Mouse (Mus musculus) myocyte (in vitro differentiated cells): Measurements from ENCODE around the gene Gnpnat1. TPM values are rescaled to one million over a fixed set of nuclear protein-coding genes. Genes with fewer than 3 reads are reported as not detected.
A peak's percentile ranks its signal among the peaks of the same experiment; 100 is the strongest.
"Not testable (repeated sequence)": the region's sequence is repeated elsewhere in the genome, so short reads cannot be mapped to it uniquely, and the experiment has no call there.

Experiments used
- H3K27me3 ChIP-seq: one replicate; pipeline ENCODE4 v1.6.1; 2011; ENCODE audit not compliant: control insufficient read depth, insufficient read depth, insufficient read length
- H3K36me3 ChIP-seq: one replicate; pipeline ENCODE4 v1.6.1; 2011; ENCODE audit not compliant: control insufficient read depth, insufficient read depth
- H3K4me2 ChIP-seq: one replicate; pipeline ENCODE4 v1.6.1; 2011; ENCODE audit warnings: low read depth, control low read depth
- H3K4me3 ChIP-seq: one replicate; pipeline ENCODE4 v1.5.1; 2011; ENCODE audit warnings: mild to moderate bottlenecking, control low read depth, moderate library complexity
- H3K79me2 ChIP-seq: one replicate; pipeline ENCODE4 v1.6.1; 2011; ENCODE audit not compliant: control insufficient read depth, insufficient read depth
- H3ac ChIP-seq: one replicate; pipeline ENCODE4 v1.6.1; 2011; ENCODE audit not compliant: control insufficient read depth, insufficient read length
- CEBPB ChIP-seq: IDR thresholded peaks from 2 replicates; pipeline ENCODE4 v1.6.1; 2011; ENCODE audit warnings: mild to moderate bottlenecking, moderate library complexity; ENCODE audit not compliant: poor library complexity, insufficient read depth, severe bottlenecking
- E2F4 ChIP-seq: IDR thresholded peaks from one replicate; pipeline ENCODE4 v1.6.1; 2011; ENCODE audit warnings: mild to moderate bottlenecking, control low read depth, moderate library complexity; ENCODE audit not compliant: insufficient read depth
- MAX ChIP-seq: IDR thresholded peaks from one replicate; pipeline ENCODE4 v1.6.1; 2011; ENCODE audit warnings: low read depth, mild to moderate bottlenecking, control low read depth
- MYOD1 ChIP-seq, 3 experiments: IDR thresholded peaks; one replicate each; pipeline ENCODE4 v1.6.1; 2011; ENCODE audit warnings: control low read depth in 2 of 3, low read depth in 2 of 3, mild to moderate bottlenecking in 2 of 3, moderate library complexity in 1 of 3; ENCODE audit not compliant: insufficient read length in 2 of 3, control insufficient read depth in 1 of 3
- MYOG ChIP-seq, 3 experiments: IDR thresholded peaks; one replicate each; pipeline ENCODE4 v1.6.1; 2011; ENCODE audit warnings: control low read depth in 2 of 3, low read depth in 2 of 3, mild to moderate bottlenecking in 2 of 3; ENCODE audit not compliant: insufficient read length in 2 of 3, control insufficient read depth in 1 of 3, insufficient read depth in 1 of 3
- POLR2A ChIP-seq: IDR thresholded peaks from one replicate; pipeline ENCODE4 v1.6.1; 2011; ENCODE audit warnings: low read depth, mild to moderate bottlenecking, control low read depth, moderate library complexity; ENCODE audit not compliant: insufficient read length
- POLR2AphosphoS2 ChIP-seq: IDR thresholded peaks from one replicate; pipeline ENCODE4 v1.6.1; 2011; ENCODE audit warnings: low read depth, control low read depth; ENCODE audit not compliant: insufficient read length
- REST ChIP-seq: IDR thresholded peaks from one replicate; pipeline ENCODE4 v1.6.1; 2011; ENCODE audit warnings: mild to moderate bottlenecking, control low read depth, moderate library complexity; ENCODE audit not compliant: insufficient read depth, insufficient read length
- SRF ChIP-seq: IDR thresholded peaks from one replicate; pipeline ENCODE4 v1.6.1; 2011; ENCODE audit warnings: low read depth; ENCODE audit not compliant: control insufficient read depth, insufficient read length
- TCF12 ChIP-seq: IDR thresholded peaks from one replicate; pipeline ENCODE4 v1.6.1; 2011; ENCODE audit warnings: mild to moderate bottlenecking, control low read depth; ENCODE audit not compliant: poor library complexity, insufficient read depth, severe bottlenecking
- TCF3 ChIP-seq: IDR thresholded peaks from one replicate; pipeline ENCODE4 v1.6.1; 2011; ENCODE audit warnings: low read depth, control low read depth; ENCODE audit not compliant: insufficient read length
- USF1 ChIP-seq: IDR thresholded peaks from one replicate; pipeline ENCODE4 v1.6.1; 2011; ENCODE audit warnings: low read depth, mild to moderate bottlenecking, control low read depth, moderate library complexity
- polyA plus RNA-seq: library from polyadenylated mRNA; unstranded; fragments of >200 nt; fragmentation: generic; extraction: Trizol; gene quantifications from one replicate; pipeline ENCODE4 v1.2.1, GENCODE M21; 2012; ENCODE audit warnings: missing spikeins

The Gnpnat1 gene
- 33.9 TPM for polyA plus RNA-seq

- not testable (repeated sequence) for H3K4me2 ChIP-seq, H3ac ChIP-seq, H3K27me3 ChIP-seq, H3K79me2 ChIP-seq, H3K4me3 ChIP-seq, H3K36me3 ChIP-seq
Measured at GRCm38 (mm10) chr14:45404813-45405212, at the start of gene Gnpnat1. Gene Gnpnat1, minus strand, starts transcription at chr14:45404913.

- Histone ChIP-seq H3K4me2 (no peak overlapping the region), H3K4me3 (no peak overlapping the region)
- TF ChIP-seq POLR2A (no peak), TCF3 (no peak), REST (no peak), MYOG (IDR thresholded peaks at IDR 0.05; ENCODE audit: control insufficient read depth in 1 of 3, insufficient read depth in 1 of 3, insufficient read length in 2 of 3, low read depth in 2 of 3) (no peak), CEBPB (no peak), USF1 (no peak), E2F4 (no peak), TCF12 (no peak), POLR2AphosphoS2 (no peak), SRF (no peak), MYOD1 (IDR thresholded peaks at IDR 0.05; ENCODE audit: control insufficient read depth in 1 of 3, insufficient read length in 2 of 3, low read depth in 2 of 3) (no peak), MAX (no peak)
Measured at GRCm38 (mm10) chr14:45453538-45454233, 49.0 kb upstream of the Gnpnat1 start.

GRCm38 (mm10) chr14:45452861-45453512 lies 48.3 kb upstream of the Gnpnat1 start:
- TF ChIP-seq MAX (no peak), SRF (no peak), USF1 (no peak), TCF12 (no peak)
- Histone ChIP-seq H3K4me3 (no peak overlapping the region), H3K36me3 (peaks cover 3% of the 10 kb centered on the region), H3K27me3 (no peaks in the 10 kb centered on the region), H3K4me2 (no peak overlapping the region), H3K79me2 (no peaks in the 10 kb centered on the region), H3ac (no peak overlapping the region)

More at GRCm38 (mm10) chr14:45453538-45454233, 49.0 kb upstream of the Gnpnat1 start:
- Histone ChIP-seq H3K27me3 (no peaks in the 10 kb centered on the region), H3K36me3 (peaks cover 3% of the 10 kb centered on the region), H3K79me2 (no peaks in the 10 kb centered on the region), H3ac (no peak overlapping the region)

GRCm38 (mm10) chr14:45452148-45452547 lies 47.4 kb upstream of the Gnpnat1 start:
- H3K4me2 ChIP-seq: no peak overlapping the region
- no peak overlapping the region for H3ac ChIP-seq
- H3K36me3 ChIP-seq: no peaks in the 10 kb centered on the region
- no peaks in the 10 kb centered on the region for H3K27me3 ChIP-seq
- no peak for TF ChIP-seq TCF3
- TF ChIP-seq MYOD1 (IDR thresholded peaks at IDR 0.05; ENCODE audit: control insufficient read depth in 1 of 3, insufficient read length in 2 of 3, low read depth in 2 of 3): peak in 1 of 3 experiments; percentile 35
- TF ChIP-seq SRF: no peak
- H3K79me2 ChIP-seq: no peaks in the 10 kb centered on the region
- no peak overlapping the region for H3K4me3 ChIP-seq

GRCm38 (mm10) chr14:45451090-45451489 lies 46.4 kb upstream of the Gnpnat1 start:
- Histone ChIP-seq H3ac (no peak overlapping the region), H3K27me3 (no peaks in the 10 kb centered on the region), H3K36me3 (no peaks in the 10 kb centered on the region), H3K4me2 (no peak overlapping the region), H3K79me2 (no peaks in the 10 kb centered on the region), H3K4me3 (no peak overlapping the region)
- no peak for TF ChIP-seq SRF
- no peak for TF ChIP-seq TCF12
- TF ChIP-seq MAX: no peak
- no peak for TF ChIP-seq MYOG (IDR thresholded peaks at IDR 0.05; ENCODE audit: control insufficient read depth in 1 of 3, insufficient read depth in 1 of 3, insufficient read length in 2 of 3, low read depth in 2 of 3)
- no peak for TF ChIP-seq TCF3
- TF ChIP-seq POLR2A: no peak
- no peak for TF ChIP-seq USF1
- no peak for TF ChIP-seq MYOD1 (IDR thresholded peaks at IDR 0.05; ENCODE audit: control insufficient read depth in 1 of 3, insufficient read length in 2 of 3, low read depth in 2 of 3)
- TF ChIP-seq CEBPB: no peak
- no peak for TF ChIP-seq REST
- no peak for TF ChIP-seq POLR2AphosphoS2
